Mouse (Mus musculus) liver, adult 2 months (tissue): ENCODE data around the gene Flt4.

Experiments
- CTCF ChIP-seq: fragments of 200-500 bp; IDR thresholded peaks from 2 replicates; pipeline ENCODE4 v1.5.1; 2011; ENCODE audit warnings: low read depth, low read length, control low read depth
- POLR2A ChIP-seq: fragments of 200-500 bp; IDR thresholded peaks from 2 replicates; pipeline ENCODE4 v1.6.1; 2011; ENCODE audit warnings: low read length, control low read depth; ENCODE audit not compliant: insufficient read depth; ENCODE audit errors: extremely low read depth

DNA sequence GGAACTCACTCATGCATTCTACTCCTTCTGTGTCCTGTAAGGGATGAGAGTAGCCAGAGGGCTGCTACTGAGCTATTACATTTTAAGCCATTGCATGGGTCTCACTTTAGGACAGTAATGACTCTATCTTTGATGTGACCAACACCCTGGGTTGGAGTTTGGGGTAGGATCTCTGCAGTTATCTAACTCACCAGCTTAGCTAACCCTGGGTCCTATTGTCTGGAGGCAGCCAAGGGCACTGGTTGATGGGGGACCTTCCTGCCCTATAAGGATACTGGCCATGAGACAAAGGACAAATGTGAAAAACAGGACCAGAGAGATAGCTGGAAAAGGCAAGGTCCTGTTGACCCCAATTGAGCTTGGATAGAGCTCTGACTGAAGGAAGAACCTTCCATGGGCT lies 46.4 kb downstream of the Flt4 start:
- no peak for TF ChIP-seq CTCF
- TF ChIP-seq POLR2A, result no peak
